Mouse (Mus musculus): Measurements from ENCODE around the gene Cnpy1.

Cnpy1 gene

DNA sequence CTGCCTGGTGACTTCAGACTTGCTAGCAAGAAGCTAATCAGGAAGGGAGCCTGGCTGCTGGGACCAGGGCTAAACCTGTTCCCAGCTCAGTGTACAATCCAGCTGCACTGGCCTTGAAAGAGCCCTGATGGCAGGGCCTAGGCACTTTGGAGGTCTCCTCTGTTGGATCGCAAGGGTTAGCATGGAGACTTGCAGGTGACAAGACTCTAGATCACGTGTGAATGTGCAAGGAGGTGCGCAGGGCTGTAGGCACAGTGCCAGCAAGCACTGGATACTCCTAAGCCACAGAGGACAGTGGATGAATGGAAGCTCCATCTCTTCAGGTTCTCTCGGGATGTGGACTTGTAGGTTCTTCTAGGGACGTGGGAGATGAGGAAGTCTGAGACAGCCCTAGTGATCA, 6.7 kb downstream of the Cnpy1 start:
- DNase-seq: no peak

GRCm38 (mm10) chr5:28238152-28238551, 7.5 kb downstream of the Cnpy1 start:
- no peak for DNase-seq

DNA sequence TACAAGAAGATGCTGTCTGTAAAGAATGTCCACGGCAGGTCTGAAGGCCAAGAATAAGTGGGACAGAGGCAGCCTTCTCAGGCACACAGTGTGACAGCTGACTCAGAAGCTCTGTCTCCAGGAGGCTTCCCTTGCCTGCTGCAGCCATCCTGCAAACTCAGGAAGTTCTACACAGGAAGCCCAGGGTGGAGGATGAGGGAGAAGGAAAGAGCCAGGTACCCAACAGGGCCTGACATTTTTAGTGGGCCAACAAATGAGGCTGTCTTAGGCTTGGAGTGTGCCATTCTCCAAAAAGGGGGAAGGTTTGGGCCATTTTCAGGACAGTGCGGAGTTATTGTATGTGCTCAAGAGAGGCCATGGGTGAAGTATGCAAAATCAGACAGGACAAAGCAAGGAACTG, 7.9 kb downstream of the Cnpy1 start:
- DNase-seq: no peak

DNA sequence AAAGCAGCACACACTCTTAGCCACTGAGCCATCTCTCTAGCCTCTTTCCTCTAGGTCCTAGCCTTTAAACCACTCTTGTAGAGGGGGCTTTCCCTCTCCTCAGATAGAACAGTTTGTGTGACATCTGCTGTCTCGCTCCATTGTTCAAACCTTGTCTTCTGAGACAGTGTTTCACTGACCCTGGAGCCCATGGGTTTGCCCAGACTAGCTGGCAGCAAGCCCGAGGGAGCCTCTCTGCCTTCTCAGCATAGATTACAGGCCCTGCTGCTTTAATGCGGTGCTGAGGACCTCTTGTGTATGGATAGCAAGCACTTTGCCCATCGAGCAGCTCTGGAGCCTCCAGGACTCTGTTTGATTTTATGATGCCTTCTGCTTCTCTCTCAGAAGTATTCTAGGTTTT, 8.6 kb downstream of the Cnpy1 start:
- no peak for DNase-seq

- DNase-seq: no peak
These were observed 9.5 kb downstream of the Cnpy1 start for GRCm38 (mm10) chr5:28236098-28236497.

DNA sequence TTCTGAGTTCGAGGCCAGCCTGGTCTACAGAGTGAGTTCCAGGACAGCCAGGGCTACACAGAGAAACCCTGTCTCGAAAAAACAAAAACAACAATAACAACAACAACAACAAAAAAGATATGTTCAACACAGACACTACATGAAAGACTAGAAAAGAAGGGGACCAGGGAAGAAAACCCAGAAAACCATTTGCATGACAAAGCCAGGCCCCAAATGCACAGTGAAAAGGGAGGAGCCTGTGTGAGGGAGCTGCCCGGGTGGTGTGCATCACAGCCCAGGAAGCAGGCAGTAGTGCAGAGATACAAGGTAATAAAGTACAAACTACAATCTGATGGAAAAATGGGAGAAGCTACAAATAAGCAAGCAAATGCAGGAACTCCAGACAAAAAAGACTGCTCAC, 13.5 kb downstream of the Cnpy1 start:
- no peak for DNase-seq

GRCm38 (mm10) chr5:28219596-28219995, 26.0 kb downstream of the Cnpy1 start:
- no peak for DNase-seq

- no peak for DNase-seq
These were observed 32.2 kb downstream of the Cnpy1 start for GRCm38 (mm10) chr5:28213441-28213840.

DNA sequence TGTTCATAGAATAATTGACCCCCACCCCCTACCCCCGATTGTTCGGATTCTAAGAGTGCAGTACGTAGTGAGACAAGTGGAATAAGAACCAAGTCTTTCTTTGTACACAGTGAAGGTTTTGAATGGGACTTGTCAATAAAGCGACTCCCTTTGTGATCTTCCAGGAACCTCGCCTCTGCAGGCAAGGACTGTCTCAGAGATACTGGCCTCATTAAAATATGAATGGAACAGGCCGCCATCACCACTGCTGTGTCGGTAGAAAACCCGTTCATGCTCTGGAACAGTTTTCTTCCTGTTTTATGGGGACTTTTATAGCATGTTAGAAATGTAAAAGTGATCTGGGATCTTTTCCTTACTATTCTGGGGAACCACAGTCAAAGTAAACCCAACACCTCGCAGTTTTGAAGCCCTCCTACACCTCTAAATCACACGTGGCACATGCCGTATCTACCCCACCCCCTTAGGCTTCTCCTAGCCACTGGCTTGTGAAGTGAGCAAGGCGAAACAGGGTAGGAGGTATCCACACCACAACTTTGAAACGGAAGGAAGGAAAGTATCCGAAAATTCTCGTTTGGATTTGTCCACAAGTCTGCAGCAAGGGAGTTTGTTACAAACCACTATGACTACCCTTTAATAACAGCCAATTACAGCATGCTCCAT, 33.8 kb downstream of the Cnpy1 start:
- no peak for DNase-seq

DNA sequence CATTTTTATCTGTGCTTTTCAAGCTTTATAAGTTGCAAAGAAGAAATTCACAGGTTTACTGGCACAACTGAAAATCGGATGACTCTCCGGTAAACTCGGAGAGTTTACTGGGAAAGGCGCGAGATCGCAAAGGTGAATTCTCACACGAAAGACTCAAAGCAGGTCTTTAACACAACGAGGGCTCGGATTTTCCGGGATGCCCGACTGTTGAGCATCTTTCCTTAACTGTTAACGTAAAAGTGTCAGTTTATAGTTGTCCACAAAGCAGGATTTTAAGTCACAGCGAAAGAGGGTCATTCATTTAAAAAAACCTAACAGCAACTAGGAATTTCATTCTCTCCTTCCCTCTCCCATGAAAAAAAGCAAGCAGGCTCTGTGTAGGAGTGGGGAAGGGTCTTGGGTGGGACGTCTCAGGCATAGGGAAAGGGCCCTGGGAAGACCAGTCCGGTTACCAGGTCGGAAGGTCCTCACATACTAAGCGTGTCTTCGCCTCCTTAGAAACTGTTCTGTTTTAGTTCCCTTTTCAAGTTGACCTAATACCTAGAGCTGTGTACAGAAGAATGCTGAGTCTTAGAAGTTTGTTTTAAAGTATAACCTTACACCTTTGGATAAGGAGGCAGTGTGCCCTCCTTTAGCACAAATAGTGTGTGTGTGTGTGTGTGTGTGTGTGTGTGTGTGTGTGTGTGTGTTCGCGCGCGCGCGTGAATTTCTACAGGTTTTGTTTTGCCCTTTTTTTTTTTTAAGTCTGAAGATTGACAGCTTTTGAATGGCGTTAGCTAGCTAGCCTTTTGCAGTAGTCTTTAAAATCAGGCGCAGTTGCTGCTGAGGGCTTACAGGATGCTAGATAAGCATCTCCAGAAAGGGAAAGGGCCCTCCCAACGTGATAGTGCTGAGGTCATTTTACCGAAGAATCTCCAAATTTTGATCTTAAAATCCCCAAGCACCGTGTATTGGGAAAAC, 34.7 kb downstream of the Cnpy1 start:
- DNase-seq: no peak

DNA sequence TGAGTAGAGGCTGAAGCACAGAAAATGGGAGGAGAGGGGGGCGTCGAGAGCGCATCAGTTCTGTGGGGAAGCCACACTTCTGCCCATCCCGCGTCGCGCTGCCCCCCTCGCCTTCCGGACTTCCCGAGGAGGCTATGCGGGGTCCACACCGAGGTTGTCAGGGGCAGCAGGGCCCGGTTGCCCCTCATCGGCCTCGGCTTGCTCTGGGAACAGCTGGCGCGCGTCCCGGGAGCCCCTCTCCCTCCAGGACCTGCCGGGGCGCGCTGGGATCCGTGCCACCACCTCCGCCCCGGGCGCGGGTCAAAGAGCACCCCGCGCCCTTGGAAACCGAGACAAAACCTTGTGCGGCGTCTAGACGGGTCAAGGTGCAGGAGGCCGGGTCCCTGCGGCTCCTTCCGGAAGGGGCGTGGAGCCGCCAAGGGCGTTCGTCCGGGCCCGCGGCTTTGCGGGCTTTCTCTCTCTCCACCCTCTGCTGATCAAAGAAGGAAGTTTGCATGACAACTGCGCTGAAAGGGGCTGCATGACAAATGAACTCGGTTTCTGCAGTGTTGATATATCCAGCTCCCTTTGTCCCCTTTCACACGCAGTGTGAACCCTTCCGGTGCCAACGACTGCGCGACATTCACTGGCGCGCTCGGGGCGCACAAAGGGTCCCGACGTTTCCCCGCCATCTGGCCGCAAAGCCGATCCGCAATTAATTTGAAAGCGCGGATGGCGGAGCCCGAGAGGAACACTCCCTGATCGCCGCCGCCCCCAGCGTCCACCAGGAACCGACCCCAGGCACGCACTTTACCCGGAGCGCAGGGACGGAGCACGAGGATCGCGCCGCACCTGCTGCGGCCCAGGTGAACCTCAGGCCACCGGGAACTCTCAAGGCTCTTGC, 35.8 kb downstream of the Cnpy1 start:
- no peak for DNase-seq

GRCm38 (mm10) chr5:28208726-28209520, 36.7 kb downstream of the Cnpy1 start:
- DNase-seq: no peak

GRCm38 (mm10) chr5:28207043-28207442, 38.6 kb downstream of the Cnpy1 start:
- no peak for DNase-seq

GRCm38 (mm10) chr5:28206448-28206847, 39.2 kb downstream of the Cnpy1 start:
- no peak for DNase-seq

DNA sequence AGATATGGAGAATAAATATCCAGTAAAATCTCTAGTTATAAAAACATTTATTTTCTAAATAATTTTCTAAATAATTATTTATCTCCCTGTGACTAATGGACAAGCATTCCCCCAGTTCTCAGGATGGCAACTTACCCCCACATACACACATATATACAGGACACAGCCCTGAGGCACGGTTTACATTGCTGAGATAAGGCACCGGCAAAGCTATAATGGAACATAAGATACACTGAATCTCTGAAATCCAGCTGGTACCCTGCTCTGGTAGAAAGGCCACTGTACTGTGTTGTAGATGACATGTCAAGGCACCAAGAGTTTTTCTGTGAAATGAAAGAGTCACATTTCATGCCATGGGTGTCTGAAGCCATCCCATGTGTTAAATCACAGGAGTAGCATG, 40.9 kb downstream of the Cnpy1 start:
- DNase-seq: no peak

GRCm38 (mm10) chr5:28203086-28203485, 42.5 kb downstream of the Cnpy1 start:
- DNase-seq: no peak

DNA sequence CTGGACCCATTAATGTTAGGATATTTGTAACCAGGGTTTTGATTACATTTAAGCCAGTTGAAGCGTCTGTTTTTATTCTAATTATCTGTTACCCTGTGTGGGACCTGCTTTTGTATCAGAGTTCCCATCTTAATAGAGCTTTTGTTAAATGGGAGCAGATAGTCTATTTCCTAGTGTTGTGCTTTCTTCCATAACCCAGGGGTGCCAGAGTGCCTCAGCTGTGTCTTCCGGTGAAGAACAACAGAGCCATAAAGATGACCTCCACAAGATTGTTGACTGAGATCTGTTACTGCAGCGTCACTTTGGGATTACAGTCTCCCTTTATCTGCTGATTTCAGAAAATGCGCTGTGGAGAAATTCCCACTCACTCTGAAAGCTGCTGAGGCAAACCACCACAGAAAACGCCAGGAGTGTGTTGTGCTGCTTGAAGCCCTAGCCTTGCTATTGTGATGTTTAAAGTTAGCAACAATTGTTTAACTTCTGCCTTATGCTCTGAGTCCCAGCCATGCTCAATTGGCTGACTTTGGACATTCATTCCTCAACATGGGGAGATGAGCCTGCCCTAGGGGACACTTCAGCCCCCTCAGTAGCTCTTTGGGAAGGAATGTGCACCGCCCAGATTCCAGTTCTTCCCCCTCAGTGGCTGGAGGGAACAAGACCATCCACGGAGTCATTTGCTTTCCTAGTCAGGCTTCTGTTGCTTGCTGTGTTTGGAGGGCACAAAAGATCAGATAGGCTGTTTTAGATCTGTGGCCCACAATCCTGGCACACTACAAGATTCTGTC, 46.3 kb downstream of the Cnpy1 start:
- no peak for DNase-seq

DNA sequence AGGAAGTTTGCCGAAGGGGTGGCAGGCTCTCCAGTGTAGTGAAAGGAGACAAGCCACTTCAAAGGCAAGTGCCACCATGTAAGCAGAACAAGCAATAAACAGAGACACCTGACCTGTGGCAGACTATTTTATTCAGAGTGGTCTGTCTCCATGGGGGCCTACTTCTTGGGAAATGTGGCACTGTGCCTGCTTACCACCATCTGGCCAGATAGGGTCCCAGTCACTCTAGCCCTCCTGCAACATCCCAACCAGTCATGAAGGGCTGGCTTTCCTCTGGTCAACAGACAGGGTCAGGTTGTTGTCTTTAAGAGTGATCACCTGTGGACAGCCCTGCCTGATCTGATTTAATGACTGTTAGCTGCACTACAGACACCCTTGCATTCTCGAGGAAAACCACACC, 50.1 kb downstream of the Cnpy1 start:
- DNase-seq: no peak

- DNase-seq: no peak
These were observed 53.5 kb downstream of the Cnpy1 start for GRCm38 (mm10) chr5:28192099-28192454.

- no peak for DNase-seq
These were observed 54.2 kb downstream of the Cnpy1 start for GRCm38 (mm10) chr5:28191201-28192098.

All from spleen, adult 18-20 months (tissue).